Mouse (Mus musculus) embryonic facial prominence, embryonic 10.5 days (tissue): Measurements from ENCODE around the gene Crocc2. TPM values are rescaled to one million over a fixed set of nuclear protein-coding genes. Genes with fewer than 3 reads are reported as not detected.
A peak's percentile ranks its signal among the peaks of the same experiment; 100 is the strongest.

Source experiments
- DNase-seq: peaks from one replicate; pipeline ENCODE4 v3.0.0-alpha.2; 2017; ENCODE audit warnings: low spot score
- H3K27ac ChIP-seq: fragments of 300-500 bp; sonication (generic); replicated peaks from 2 replicates; pipeline ENCODE4 v1.5.1; 2016; ENCODE audit warnings: mild to moderate bottlenecking
- H3K27me3 ChIP-seq: fragments of 300-500 bp; sonication (generic); replicated peaks from 2 replicates; pipeline ENCODE4 v1.6.1; 2016; ENCODE audit warnings: low read depth, mild to moderate bottlenecking; ENCODE audit not compliant: poor library complexity, severe bottlenecking
- H3K36me3 ChIP-seq: fragments of 300-500 bp; sonication (generic); replicated peaks from 2 replicates; pipeline ENCODE4 v1.6.1; 2016; ENCODE audit warnings: mild to moderate bottlenecking, moderate library complexity
- H3K4me1 ChIP-seq: fragments of 300-500 bp; sonication (generic); 2 replicates; pipeline ENCODE4 v1.6.1; 2016
- H3K4me3 ChIP-seq: fragments of 300-500 bp; sonication (generic); 2 replicates; pipeline ENCODE4 v1.5.1; 2016; ENCODE audit warnings: mild to moderate bottlenecking, moderate library complexity
- H3K9me3 ChIP-seq: fragments of 300-500 bp; sonication (generic); 2 replicates; pipeline ENCODE4 v1.6.1; 2016; ENCODE audit warnings: mild to moderate bottlenecking
- WGBS: fragments of 180-500 bp; shearing (Covaris S2); methylation state at CpG from one replicate; pipeline ENCODE4 v1.1.7; 2016; 5-methylcytosine and 5-hydroxymethylcytosine counted together
- polyA plus RNA-seq: library from polyadenylated mRNA; unstranded; fragments of >200 nt; fragmentation: Nextera tagmentation; extraction: Ambion mirVana; gene quantifications from 2 replicates; pipeline ENCODE4 v1.2.1, GENCODE M21; 2016

Gene Crocc2
- polyA plus RNA-seq, 1 experiment from 2014 or later = 0.19 TPM

GRCm38 (mm10) chr1:93142871-93143270, 25.7 kb upstream of the Crocc2 start:
- 87% methylated on average over 1 of the region's 1 CpGs for WGBS
- no peak overlapping the region for H3K27ac ChIP-seq
- no peak for DNase-seq
- H3K4me3 ChIP-seq = no peak overlapping the region
- peaks cover 18% of the 10 kb centered on the region for H3K4me1 ChIP-seq
- H3K9me3 ChIP-seq = no peaks in the 10 kb centered on the region
- H3K27me3 ChIP-seq = no peaks in the 10 kb centered on the region
- no peaks in the 10 kb centered on the region for H3K36me3 ChIP-seq

DNA sequence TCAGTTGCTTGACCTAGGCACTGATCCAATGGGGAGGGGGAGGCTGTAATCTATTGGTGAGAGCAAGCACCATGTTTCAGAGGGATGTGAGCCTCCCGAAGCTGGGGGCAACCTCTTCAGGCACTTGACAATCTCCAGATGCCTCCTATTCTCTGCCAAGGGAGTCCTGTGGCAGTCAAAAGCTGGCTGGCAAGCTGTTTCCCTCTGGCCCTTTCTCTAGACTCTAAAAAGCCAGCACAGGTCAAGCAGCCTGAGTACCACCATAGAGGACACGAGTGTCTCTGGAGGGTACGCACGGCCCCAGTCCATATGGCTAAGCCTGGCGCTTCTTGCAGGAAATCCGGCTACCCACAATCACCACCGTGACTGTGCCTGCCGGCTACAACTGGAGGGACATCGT, 24.3 kb upstream of the Crocc2 start:
- Histone ChIP-seq H3K27ac (no peak overlapping the region), H3K4me1 (peaks cover 13% of the 10 kb centered on the region), H3K9me3 (no peaks in the 10 kb centered on the region), H3K27me3 (no peaks in the 10 kb centered on the region), H3K4me3 (no peak overlapping the region), H3K36me3 (no peaks in the 10 kb centered on the region)
- 79% methylated on average over 9 of the region's 9 CpGs for WGBS
- DNase-seq = no peak

DNA sequence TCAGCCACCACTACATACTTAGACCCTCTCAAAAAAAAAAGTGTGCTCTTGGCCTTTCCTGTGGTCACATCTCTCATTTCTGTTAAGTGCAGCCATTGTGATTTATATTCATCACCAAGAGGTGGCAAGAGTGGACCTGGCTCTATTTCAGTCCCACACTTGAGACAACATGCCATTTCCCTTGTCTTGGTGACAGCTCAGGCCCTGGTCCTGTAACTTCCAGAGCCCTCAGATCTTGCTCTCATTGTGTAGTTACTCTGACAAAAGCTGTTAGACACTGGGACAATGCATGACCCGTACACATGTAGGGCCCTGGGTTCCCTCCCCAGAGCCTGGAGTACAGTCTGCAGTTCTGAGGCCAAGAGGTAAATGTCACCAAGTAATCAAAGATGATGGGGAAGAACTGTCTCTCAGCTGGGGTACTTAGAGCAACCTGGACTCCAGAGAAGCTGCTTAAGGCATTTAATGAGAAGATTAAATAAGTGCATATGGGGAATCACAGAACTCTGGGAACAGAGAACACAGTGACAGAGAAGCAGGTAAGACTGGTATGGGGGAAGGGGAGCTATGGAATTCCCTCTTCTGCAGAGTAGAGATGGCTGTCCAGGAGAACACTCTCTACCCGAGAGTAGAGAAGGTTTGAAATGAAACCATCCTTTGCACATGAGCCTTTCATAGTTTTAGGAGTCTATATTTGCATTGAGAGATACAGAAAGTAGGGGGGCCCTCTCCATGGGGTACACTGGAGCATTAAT, 17.4 kb upstream of the Crocc2 start:
- Histone ChIP-seq H3K27ac (no peak overlapping the region), H3K4me3 (no peak overlapping the region), H3K36me3 (no peaks in the 10 kb centered on the region), H3K27me3 (no peaks in the 10 kb centered on the region), H3K4me1 (no peaks in the 10 kb centered on the region), H3K9me3 (no peaks in the 10 kb centered on the region)
- 86% methylated on average over 2 of the region's 2 CpGs for WGBS
- DNase-seq = no peak

DNA sequence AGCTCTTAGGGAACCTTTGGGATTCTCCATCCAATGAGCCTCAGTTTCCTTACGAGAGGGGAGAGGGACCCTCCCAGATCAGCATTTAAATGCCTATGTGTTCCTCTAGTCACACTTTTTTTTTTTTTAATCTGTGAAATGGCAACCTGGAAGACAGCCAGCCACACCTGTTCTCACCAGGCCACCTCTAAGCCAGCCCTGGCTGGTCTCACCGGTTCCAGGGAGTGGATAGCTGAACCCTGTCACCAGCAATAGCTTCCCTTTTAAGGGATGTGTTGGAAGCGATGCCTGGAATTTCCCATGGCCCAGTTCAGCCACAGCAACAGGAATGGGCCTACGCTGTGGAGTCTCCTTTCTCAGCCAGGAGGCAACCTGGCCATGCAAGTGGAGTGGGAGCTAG, 11.0 kb upstream of the Crocc2 start:
- 80% methylated on average over 4 of the region's 4 CpGs for WGBS
- no peaks in the 10 kb centered on the region for H3K27me3 ChIP-seq

DNA sequence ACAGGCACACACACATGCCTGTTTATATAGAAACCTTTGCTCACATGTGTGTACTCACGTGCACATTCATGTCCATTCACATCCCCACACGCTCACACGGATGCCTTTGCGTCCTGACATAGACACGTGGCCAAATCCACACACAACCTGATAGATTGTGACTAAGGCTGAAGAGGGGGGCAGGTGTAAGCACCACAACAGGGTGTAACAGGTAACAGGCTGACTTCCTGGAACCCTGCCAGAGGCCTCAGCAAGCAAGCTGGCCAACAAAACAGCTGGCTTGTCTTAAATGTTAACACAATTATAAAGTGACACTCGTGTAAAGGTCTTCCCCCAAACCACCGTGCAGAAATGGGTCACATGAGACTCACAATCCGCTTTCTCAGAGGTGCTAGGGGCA, 9.6 kb upstream of the Crocc2 start:
- Histone ChIP-seq H3K9me3 (no peaks in the 10 kb centered on the region), H3K4me1 (peaks cover 18% of the 10 kb centered on the region), H3K27ac (no peak overlapping the region), H3K4me3 (no peak overlapping the region), H3K27me3 (no peaks in the 10 kb centered on the region), H3K36me3 (no peaks in the 10 kb centered on the region)
- WGBS = 87% methylated on average over 8 of the region's 8 CpGs
- no peak for DNase-seq

More for the DNA sequence above, 11.0 kb upstream of the Crocc2 start:
- DNase-seq = no peak
- Histone ChIP-seq H3K4me1 (peaks cover 18% of the 10 kb centered on the region), H3K9me3 (no peaks in the 10 kb centered on the region), H3K27ac (no peak overlapping the region), H3K36me3 (no peaks in the 10 kb centered on the region), H3K4me3 (no peak overlapping the region)

DNA sequence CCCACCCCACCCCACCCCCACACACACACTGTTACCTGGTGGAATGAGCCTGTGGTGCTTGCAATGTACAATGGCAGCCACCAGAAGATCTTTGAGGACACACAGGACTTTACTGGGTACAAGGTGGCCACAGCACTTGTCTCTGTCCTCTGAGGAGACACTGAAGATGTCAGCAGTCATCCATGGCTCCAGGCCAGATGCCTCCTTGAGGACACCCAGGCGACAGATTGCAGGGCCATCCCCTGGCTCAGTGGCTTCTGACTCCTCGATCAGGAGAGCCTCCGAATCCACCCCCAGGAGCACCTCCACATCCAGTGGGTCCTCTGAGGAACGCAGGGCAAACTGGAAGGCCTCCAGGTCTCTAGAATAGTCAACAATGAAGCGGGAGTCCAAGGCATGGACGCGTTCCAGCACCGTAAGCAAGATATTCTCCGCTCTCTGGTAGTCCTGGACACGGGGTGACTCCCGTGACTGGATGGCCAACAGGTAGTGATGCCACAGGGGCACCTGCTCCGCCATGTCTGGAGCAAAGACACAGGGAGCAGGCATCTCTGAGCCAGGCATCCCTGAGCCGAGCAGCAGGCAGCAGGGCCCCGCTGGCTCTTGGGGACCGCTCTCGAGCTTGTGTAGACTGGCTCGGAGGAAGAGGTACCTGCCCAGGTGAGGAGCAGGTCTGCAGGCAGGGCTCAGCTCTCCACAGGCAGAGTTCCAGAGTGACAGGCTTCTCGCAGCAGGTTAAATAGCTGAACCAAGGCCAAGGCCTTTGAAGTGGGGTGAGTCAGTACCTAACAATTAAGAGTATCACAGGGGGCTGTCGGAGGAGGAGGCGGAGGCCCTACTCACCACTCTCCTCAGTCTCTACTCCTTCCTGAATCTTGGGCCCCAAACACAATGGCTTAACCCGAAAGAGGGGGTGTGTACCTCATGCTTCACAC, 8.7 kb upstream of the Crocc2 start:
- WGBS = 85% methylated on average over 21 of the region's 21 CpGs
- DNase-seq = no peak
- Histone ChIP-seq H3K9me3 (no peaks in the 10 kb centered on the region), H3K27me3 (no peaks in the 10 kb centered on the region), H3K4me1 (peaks cover 18% of the 10 kb centered on the region), H3K36me3 (no peaks in the 10 kb centered on the region), H3K27ac (no peak overlapping the region), H3K4me3 (no peak overlapping the region)

- Histone ChIP-seq H3K4me3 (no peak within 1 kb of the TSS), H3K9me3 (no peaks in the 10 kb centered on the region), H3K4me1 (peaks cover 18% of the 10 kb centered on the region), H3K27ac (peak within 1 kb of the TSS; percentile 37; the same call in 1 of the 2 replicates), H3K36me3 (no peaks in the 10 kb centered on the region), H3K27me3 (no peaks in the 10 kb centered on the region)
- 72% methylated on average over 8 of the region's 8 CpGs for WGBS
- DNase-seq = peak; percentile 16
Measured at GRCm38 (mm10) chr1:93160501-93161133, 7.9 kb upstream of the Crocc2 start, which contains the start of gene 2310007B03Rik. TSS of gene 2310007B03Rik (minus strand) at chr1:93160948.

DNA sequence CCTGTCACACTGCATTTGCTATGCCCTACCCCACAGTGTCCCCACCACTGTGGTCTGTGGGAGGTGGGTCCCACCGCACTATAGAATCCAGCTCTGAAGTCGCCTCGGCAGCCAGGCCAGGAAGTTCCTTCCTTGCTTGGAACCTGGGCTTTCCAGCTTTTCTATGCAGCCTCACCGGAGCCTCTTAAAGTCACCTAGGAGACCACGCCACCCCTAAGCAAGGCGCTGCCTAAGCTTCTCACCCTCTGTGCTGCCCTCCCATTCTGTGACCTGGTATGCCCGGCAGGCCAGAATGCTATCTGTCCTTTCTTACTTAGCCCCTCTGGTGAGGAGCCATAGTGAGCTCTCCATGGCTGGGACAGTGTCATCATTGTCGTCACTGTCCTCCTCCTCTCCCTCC, 7.2 kb upstream of the Crocc2 start:
- Histone ChIP-seq H3K27me3 (no peaks in the 10 kb centered on the region), H3K4me3 (no peak overlapping the region), H3K27ac (0 out of 2 replicates have a peak overlapping the region, but pooled peaks have one; percentile 37), H3K36me3 (no peaks in the 10 kb centered on the region), H3K4me1 (peaks cover 18% of the 10 kb centered on the region), H3K9me3 (no peaks in the 10 kb centered on the region)
- DNase-seq = no peak
- WGBS = 70% methylated on average over 8 of the region's 8 CpGs

GRCm38 (mm10) chr1:93161921-93162320, 6.6 kb upstream of the Crocc2 start:
- WGBS = 82% methylated on average over 10 of the region's 10 CpGs
- Histone ChIP-seq H3K4me3 (no peak overlapping the region), H3K9me3 (no peaks in the 10 kb centered on the region), H3K27me3 (no peaks in the 10 kb centered on the region), H3K27ac (no peak overlapping the region), H3K36me3 (no peaks in the 10 kb centered on the region), H3K4me1 (peaks cover 18% of the 10 kb centered on the region)
- no peak for DNase-seq

GRCm38 (mm10) chr1:93162588-93162987, 5.9 kb upstream of the Crocc2 start:
- Histone ChIP-seq H3K4me1 (peaks cover 18% of the 10 kb centered on the region), H3K27me3 (no peaks in the 10 kb centered on the region), H3K36me3 (no peaks in the 10 kb centered on the region), H3K27ac (no peak overlapping the region), H3K9me3 (no peaks in the 10 kb centered on the region), H3K4me3 (no peak overlapping the region)
- 85% methylated on average over 7 of the region's 7 CpGs for WGBS
- DNase-seq = no peak

GRCm38 (mm10) chr1:93165447-93165846, 3.1 kb upstream of the Crocc2 start:
- Histone ChIP-seq H3K9me3 (no peaks in the 10 kb centered on the region), H3K4me1 (peaks cover 25% of the 10 kb centered on the region), H3K4me3 (no peak overlapping the region), H3K36me3 (no peaks in the 10 kb centered on the region), H3K27me3 (no peaks in the 10 kb centered on the region), H3K27ac (no peak overlapping the region)
- no peak for DNase-seq
- 86% methylated on average over 9 of the region's 9 CpGs for WGBS

DNA sequence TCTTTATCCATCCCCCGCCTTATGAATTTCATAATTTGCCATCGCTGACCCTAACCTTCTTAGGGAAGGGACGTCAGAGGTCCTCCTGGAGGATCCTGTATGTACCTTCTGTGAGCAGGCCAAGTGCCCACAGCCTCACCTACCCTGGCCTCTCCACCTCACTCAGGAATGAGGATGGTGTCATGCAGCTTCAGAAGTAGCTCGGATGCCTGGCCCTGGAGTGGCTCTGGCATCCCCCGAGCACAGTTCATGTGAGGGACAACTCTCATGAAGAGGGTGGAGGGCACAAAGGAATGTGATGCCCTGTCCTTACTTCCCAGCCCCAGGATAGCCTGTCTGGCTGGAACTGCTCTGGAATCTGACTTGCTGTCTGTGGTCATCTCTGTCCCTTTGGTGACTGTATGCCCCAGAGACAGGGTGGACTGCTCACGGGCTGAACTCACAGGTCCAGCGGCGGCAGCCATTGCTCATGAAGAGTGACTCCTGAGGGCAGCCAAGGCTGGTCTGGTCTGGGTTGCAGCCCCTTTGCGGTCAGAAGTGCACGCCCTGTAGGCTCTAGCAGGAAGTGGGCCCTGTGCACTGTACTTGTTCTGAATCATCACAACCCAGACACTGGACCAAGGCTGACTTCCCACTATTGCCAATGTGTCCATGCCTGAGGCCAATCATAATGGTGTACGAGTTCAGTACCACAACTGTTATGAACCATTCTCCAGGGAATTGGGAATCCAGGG, 2.0 kb upstream of the Crocc2 start:
- no peak overlapping the region for H3K27ac ChIP-seq
- WGBS = 82% methylated on average over 11 of the region's 11 CpGs
- no peak overlapping the region for H3K4me3 ChIP-seq

More for the DNA sequence above, 2.0 kb upstream of the Crocc2 start:
- Histone ChIP-seq H3K36me3 (no peaks in the 10 kb centered on the region), H3K27me3 (no peaks in the 10 kb centered on the region), H3K4me1 (peaks cover 16% of the 10 kb centered on the region), H3K9me3 (no peaks in the 10 kb centered on the region)
- no peak for DNase-seq
